Mouse (Mus musculus): Measurements from ENCODE around the gene Myo10.

Gene Myo10

GRCm38 (mm10) chr15:25622200-25622866 is at the start of gene Myo10:
Myo10 (plus strand) TSS chr15:25622525.
- DNase-seq (ENCODE audit: low read depth in 2 of 2, low spot score in 2 of 2): peak; percentile 99 to 100

- DNase-seq (ENCODE audit: low read depth in 2 of 2, low spot score in 2 of 2): no peak
Measured at GRCm38 (mm10) chr15:25573113-25573512, 49.2 kb upstream of the Myo10 start.

GRCm38 (mm10) chr15:25573876-25574601 is 48.3 kb upstream of the Myo10 start:
- DNase-seq (ENCODE audit: low read depth in 2 of 2, low spot score in 2 of 2): no peak

- no peak for DNase-seq (ENCODE audit: low read depth in 2 of 2, low spot score in 2 of 2)
Measured at GRCm38 (mm10) chr15:25577327-25578051, 44.8 kb upstream of the Myo10 start.

GRCm38 (mm10) chr15:25578369-25578768 is 44.0 kb upstream of the Myo10 start:
- no peak for DNase-seq (ENCODE audit: low read depth in 2 of 2, low spot score in 2 of 2)

GRCm38 (mm10) chr15:25580731-25581130 is 41.6 kb upstream of the Myo10 start:
- DNase-seq (ENCODE audit: low read depth in 2 of 2, low spot score in 2 of 2): no peak

- DNase-seq (ENCODE audit: low read depth in 2 of 2, low spot score in 2 of 2): no peak
Measured at GRCm38 (mm10) chr15:25582055-25582454, 40.3 kb upstream of the Myo10 start.

- no peak for DNase-seq (ENCODE audit: low read depth in 2 of 2, low spot score in 2 of 2)
Measured at GRCm38 (mm10) chr15:25583361-25583760, 39.0 kb upstream of the Myo10 start.

- no peak for DNase-seq (ENCODE audit: low read depth in 2 of 2, low spot score in 2 of 2)
Measured at GRCm38 (mm10) chr15:25586828-25587227, 35.5 kb upstream of the Myo10 start.

GRCm38 (mm10) chr15:25587943-25588342 is 34.4 kb upstream of the Myo10 start:
- DNase-seq (ENCODE audit: low read depth in 2 of 2, low spot score in 2 of 2): no peak

- no peak for DNase-seq (ENCODE audit: low read depth in 2 of 2, low spot score in 2 of 2)
Measured at GRCm38 (mm10) chr15:25589318-25589902, 32.9 kb upstream of the Myo10 start.

GRCm38 (mm10) chr15:25589916-25590315 is 32.4 kb upstream of the Myo10 start:
- no peak for DNase-seq (ENCODE audit: low read depth in 2 of 2, low spot score in 2 of 2)

- no peak for DNase-seq (ENCODE audit: low read depth in 2 of 2, low spot score in 2 of 2)
Measured at GRCm38 (mm10) chr15:25590891-25591290, 31.4 kb upstream of the Myo10 start.

- peak in 1 of 2 experiments; percentile 5 for DNase-seq (ENCODE audit: low read depth in 2 of 2, low spot score in 2 of 2)
Measured at GRCm38 (mm10) chr15:25591964-25592363, 30.4 kb upstream of the Myo10 start.

GRCm38 (mm10) chr15:25593469-25594150 is 28.7 kb upstream of the Myo10 start:
- no peak for DNase-seq (ENCODE audit: low read depth in 2 of 2, low spot score in 2 of 2)

- DNase-seq (ENCODE audit: low read depth in 2 of 2, low spot score in 2 of 2): no peak
Measured at GRCm38 (mm10) chr15:25598313-25598712, 24.0 kb upstream of the Myo10 start.

- DNase-seq (ENCODE audit: low read depth in 2 of 2, low spot score in 2 of 2): no peak
Measured at GRCm38 (mm10) chr15:25602306-25602705, 20.0 kb upstream of the Myo10 start.

GRCm38 (mm10) chr15:25603286-25603685 is 19.0 kb upstream of the Myo10 start:
- DNase-seq (ENCODE audit: low read depth in 2 of 2, low spot score in 2 of 2): no peak

- DNase-seq (ENCODE audit: low read depth in 2 of 2, low spot score in 2 of 2): no peak
Measured at GRCm38 (mm10) chr15:25604231-25604630, 18.1 kb upstream of the Myo10 start.

GRCm38 (mm10) chr15:25605376-25605775 is 16.9 kb upstream of the Myo10 start:
- no peak for DNase-seq (ENCODE audit: low read depth in 2 of 2, low spot score in 2 of 2)

- DNase-seq (ENCODE audit: low read depth in 2 of 2, low spot score in 2 of 2): no peak
Measured at GRCm38 (mm10) chr15:25608742-25609141, 13.6 kb upstream of the Myo10 start.

All from CD8-positive naive resting alpha-beta T cell, adult 2 months (primary cell).